Mouse (Mus musculus) limb, embryonic 12.5 days (tissue): Measurements from ENCODE around the gene Sult1e1. TPM values are rescaled to one million over a fixed set of nuclear protein-coding genes. Genes with fewer than 3 reads are reported as not detected.

Source experiments
- ATAC-seq: fragments of 200-750 bp; cut with Nextera tagmentation; 2 replicates; pipeline ENCODE4 v1.8.0; 2017; ENCODE audit warnings: low read depth, moderate TSS enrichment; ENCODE audit not compliant: insufficient number of reproducible peaks, insufficient read depth, low FRiP score, low TSS enrichment
- H3K27ac ChIP-seq: fragments of 300-500 bp; sonication (generic); 2 replicates; pipeline ENCODE4 v1.5.1; 2016; ENCODE audit warnings: mild to moderate bottlenecking, moderate library complexity
- H3K27me3 ChIP-seq: fragments of 300-500 bp; sonication (generic); 2 replicates; pipeline ENCODE4 v1.6.1; 2016; ENCODE audit warnings: mild to moderate bottlenecking, moderate library complexity
- H3K36me3 ChIP-seq: fragments of 300-500 bp; sonication (generic); 2 replicates; pipeline ENCODE4 v1.6.1; 2016; ENCODE audit warnings: mild to moderate bottlenecking, moderate library complexity
- H3K4me1 ChIP-seq: fragments of 300-500 bp; sonication (generic); replicated peaks from 2 replicates; pipeline ENCODE4 v1.6.1; 2016
- H3K4me2 ChIP-seq: fragments of 300-500 bp; sonication (generic); 2 replicates; pipeline ENCODE4 v1.6.1; 2016; ENCODE audit warnings: mild to moderate bottlenecking, moderate library complexity
- H3K4me3 ChIP-seq: fragments of 300-500 bp; sonication (generic); replicated peaks from 2 replicates; pipeline ENCODE4 v1.5.1; 2016; ENCODE audit warnings: mild to moderate bottlenecking
- H3K9ac ChIP-seq: fragments of 300-500 bp; sonication (generic); replicated peaks from 2 replicates; pipeline ENCODE4 v1.6.1; 2016; ENCODE audit warnings: mild to moderate bottlenecking, moderate library complexity
- H3K9me3 ChIP-seq: fragments of 300-500 bp; sonication (generic); 2 replicates; pipeline ENCODE4 v1.6.1; 2016; ENCODE audit warnings: mild to moderate bottlenecking, moderate library complexity
- WGBS: fragments of 180-500 bp; shearing (Covaris S2); methylation state at CpG from one replicate; pipeline ENCODE4 v1.1.7; 2016; 5-methylcytosine and 5-hydroxymethylcytosine counted together
- microRNA-seq: library from miRNA; unstranded; fragments of <30 nt; microRNA quantifications from one replicate; pipeline ENCODE4, GENCODE M21; 2017
- polyA plus RNA-seq: library from polyadenylated mRNA; unstranded; fragments of >200 nt; fragmentation: Nextera tagmentation; extraction: Ambion mirVana; gene quantifications from 2 replicates; pipeline ENCODE4 v1.2.1, GENCODE M21; 2016

Sult1e1 gene
- polyA plus RNA-seq, 1 experiment from 2014 or later: not detected

- no peak for ATAC-seq
- Histone ChIP-seq H3K27ac (no peak overlapping the region), H3K4me1 (no peaks in the 10 kb centered on the region), H3K27me3 (no peaks in the 10 kb centered on the region), H3K9me3 (no peaks in the 10 kb centered on the region), H3K4me2 (no peak overlapping the region), H3K9ac (no peak overlapping the region), H3K4me3 (no peak overlapping the region), H3K36me3 (no peaks in the 10 kb centered on the region)
- WGBS: 81% methylated on average over 1 of the region's 1 CpGs
Measured at GRCm38 (mm10) chr5:87567306-87567705, 24.1 kb downstream of the Sult1e1 start.

DNA sequence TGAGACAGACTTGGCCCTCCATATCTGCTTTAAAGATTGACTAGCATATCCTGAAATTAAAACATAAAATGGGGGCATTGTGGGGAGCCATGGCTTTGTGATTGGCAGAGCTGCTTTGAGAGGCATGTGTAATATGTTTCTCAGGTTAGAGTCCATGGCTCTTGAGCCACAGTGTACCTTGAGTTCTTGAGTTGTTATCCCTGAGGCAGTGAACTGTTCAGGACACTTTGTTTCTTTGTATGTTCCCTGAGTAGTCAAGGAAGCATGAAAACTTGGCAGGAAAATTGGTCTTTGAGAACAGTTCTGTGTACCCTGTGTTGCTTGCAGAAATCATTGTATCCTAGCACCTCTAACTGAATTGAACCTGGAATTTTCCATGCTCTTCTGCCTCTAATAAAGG, 28.4 kb downstream of the Sult1e1 start:
- Histone ChIP-seq H3K9me3 (no peaks in the 10 kb centered on the region), H3K27ac (no peak overlapping the region), H3K27me3 (no peaks in the 10 kb centered on the region), H3K4me3 (no peak overlapping the region), H3K4me2 (no peak overlapping the region), H3K9ac (no peak overlapping the region), H3K36me3 (no peaks in the 10 kb centered on the region), H3K4me1 (no peaks in the 10 kb centered on the region)
- ATAC-seq: no peak

DNA sequence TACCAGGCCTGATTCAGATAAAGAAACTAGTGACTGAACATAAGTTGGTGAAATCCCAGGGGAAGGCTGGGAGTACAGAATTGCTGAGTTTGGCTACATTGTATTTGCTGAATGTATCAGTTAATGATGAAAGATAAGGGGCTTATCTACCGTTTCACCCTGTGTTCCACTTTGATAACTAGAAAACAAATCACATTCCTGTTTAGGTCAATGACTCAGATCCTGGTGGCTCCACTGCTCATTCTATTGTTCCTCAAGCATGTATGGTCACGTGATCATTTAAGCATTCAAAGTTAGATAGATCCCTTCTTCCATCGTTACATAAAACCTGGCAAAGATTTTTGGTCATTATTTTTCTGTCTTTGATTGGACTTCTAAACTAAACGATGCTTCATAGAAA, 28.9 kb downstream of the Sult1e1 start:
- WGBS: 85% methylated on average over 4 of the region's 4 CpGs
- Histone ChIP-seq H3K9ac (no peak overlapping the region), H3K4me3 (no peak overlapping the region), H3K4me2 (no peak overlapping the region), H3K36me3 (no peaks in the 10 kb centered on the region), H3K4me1 (no peaks in the 10 kb centered on the region), H3K27me3 (no peaks in the 10 kb centered on the region), H3K9me3 (no peaks in the 10 kb centered on the region), H3K27ac (no peak overlapping the region)
- ATAC-seq: no peak

- 78% methylated on average over 5 of the region's 5 CpGs for WGBS
Measured at GRCm38 (mm10) chr5:87560145-87560544, 31.2 kb downstream of the Sult1e1 start.

GRCm38 (mm10) chr5:87550935-87551334, 40.5 kb downstream of the Sult1e1 start:
- WGBS: 30% methylated on average over 1 of the region's 1 CpGs
- ATAC-seq: no peak
- no peaks in the 10 kb centered on the region for H3K9me3 ChIP-seq

More at GRCm38 (mm10) chr5:87560145-87560544, 31.2 kb downstream of the Sult1e1 start:
- no peaks in the 10 kb centered on the region for H3K27me3 ChIP-seq
- ATAC-seq: no peak
- H3K36me3 ChIP-seq: no peaks in the 10 kb centered on the region
- no peak overlapping the region for H3K4me3 ChIP-seq
- H3K4me2 ChIP-seq: no peak overlapping the region
- no peak overlapping the region for H3K9ac ChIP-seq
- no peaks in the 10 kb centered on the region for H3K9me3 ChIP-seq
- no peak overlapping the region for H3K27ac ChIP-seq
- no peaks in the 10 kb centered on the region for H3K4me1 ChIP-seq

DNA sequence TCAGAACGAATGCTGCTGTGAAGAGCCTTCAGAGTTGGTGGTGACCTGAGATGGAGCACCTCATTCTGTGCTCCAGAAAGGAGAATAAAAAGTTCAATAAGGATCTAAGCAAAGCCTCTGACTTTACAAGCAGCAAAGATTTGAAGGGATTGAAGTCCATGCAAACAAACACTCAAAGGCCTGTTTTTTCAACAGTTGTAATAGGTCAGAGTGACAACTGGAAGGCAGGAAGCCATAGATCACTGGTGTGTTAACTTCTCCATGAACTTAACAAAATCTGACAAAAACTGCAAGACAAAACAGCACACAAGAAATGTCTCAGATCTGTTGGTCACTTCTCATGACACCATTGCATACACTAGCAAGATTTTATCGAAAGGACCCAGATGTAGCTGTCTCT, 53.3 kb downstream of the Sult1e1 start, which contains the start of gene Sult1b1:
Gene Sult1b1 (minus strand): TSS at position 85 of the 400 bp plus-strand sequence.
- Histone ChIP-seq H3K4me1 (no peaks in the 10 kb centered on the region), H3K36me3 (no peaks in the 10 kb centered on the region), H3K4me2 (no peak within 1 kb of the TSS), H3K9ac (no peak within 1 kb of the TSS), H3K4me3 (no peak within 1 kb of the TSS), H3K27me3 (no peaks in the 10 kb centered on the region), H3K27ac (no peak within 1 kb of the TSS), H3K9me3 (no peaks in the 10 kb centered on the region)
- ATAC-seq: no peak
- 89% methylated on average over 2 of the region's 2 CpGs for WGBS

More at GRCm38 (mm10) chr5:87550935-87551334, 40.5 kb downstream of the Sult1e1 start:
- Histone ChIP-seq H3K4me3 (no peak overlapping the region), H3K36me3 (no peaks in the 10 kb centered on the region), H3K9ac (no peak overlapping the region), H3K27me3 (no peaks in the 10 kb centered on the region), H3K4me2 (no peak overlapping the region), H3K4me1 (no peaks in the 10 kb centered on the region), H3K27ac (no peak overlapping the region)

- no peak overlapping the region for H3K4me3 ChIP-seq
- 91% methylated on average over 4 of the region's 4 CpGs for WGBS
- H3K9ac ChIP-seq: no peak overlapping the region
- H3K36me3 ChIP-seq: no peaks in the 10 kb centered on the region
- no peak overlapping the region for H3K4me2 ChIP-seq
- ATAC-seq: no peak
- H3K9me3 ChIP-seq: no peaks in the 10 kb centered on the region
- H3K27me3 ChIP-seq: no peaks in the 10 kb centered on the region
- H3K27ac ChIP-seq: no peak overlapping the region
- no peaks in the 10 kb centered on the region for H3K4me1 ChIP-seq
Measured at GRCm38 (mm10) chr5:87535994-87536644, 55.3 kb downstream of the Sult1e1 start.

DNA sequence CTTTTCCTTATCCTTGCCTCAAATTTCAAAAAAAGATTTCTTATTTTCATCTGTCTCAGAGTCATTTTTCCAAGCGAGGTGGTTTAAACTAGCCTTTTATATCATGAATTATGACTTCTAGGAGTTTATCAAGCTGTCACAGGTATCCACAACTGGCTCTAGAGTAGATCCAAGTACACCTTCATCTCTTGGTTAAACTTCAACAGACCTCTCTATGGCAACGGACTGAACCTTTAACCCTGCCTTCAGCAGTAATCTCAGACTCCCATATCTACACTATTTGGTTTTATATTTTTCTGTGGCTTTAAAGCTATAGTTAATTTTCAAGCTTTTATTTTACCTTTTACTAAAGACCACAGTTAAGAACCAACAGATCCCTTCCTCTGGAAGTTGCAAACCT, 59.1 kb downstream of the Sult1e1 start:
- ATAC-seq: no peak
- Histone ChIP-seq H3K4me1 (no peaks in the 10 kb centered on the region), H3K36me3 (no peaks in the 10 kb centered on the region), H3K4me3 (no peak overlapping the region), H3K9me3 (no peaks in the 10 kb centered on the region), H3K4me2 (no peak overlapping the region), H3K9ac (no peak overlapping the region), H3K27me3 (no peaks in the 10 kb centered on the region), H3K27ac (no peak overlapping the region)
- WGBS: 75% methylated on average over 2 of the region's 2 CpGs

Small RNA genes within 50 kb of the gene (microRNA-seq; reads per million reads assigned to microRNA genes)
- not detected for gene Mir3969

Other genes starting within 250 kb of the Sult1e1 start
- not detected in 2 replicates for gene Ugt2b38, start 167.4 kb downstream of the Sult1e1 start, polyA plus RNA-seq
- gene Ugt2a2, start 109.3 kb downstream of the Sult1e1 start, polyA plus RNA-seq: not detected in 2 replicates
- gene Gm43638, start 104.8 kb downstream of the Sult1e1 start, polyA plus RNA-seq: not detected in 2 replicates
- not detected in 2 replicates for gene Ugt2a1, start 100.7 kb downstream of the Sult1e1 start, polyA plus RNA-seq
- gene Sult1b1, start 53.4 kb downstream of the Sult1e1 start, polyA plus RNA-seq: not detected in 2 replicates
- not detected in 2 replicates for gene Sult1d1, start 22.6 kb downstream of the Sult1e1 start, polyA plus RNA-seq
- gene Csn1s1, start 74.6 kb upstream of the Sult1e1 start, polyA plus RNA-seq: not detected in 2 replicates
- gene Csn2, start 108.0 kb upstream of the Sult1e1 start, polyA plus RNA-seq: not detected in 2 replicates
- gene Csn1s2a, start 183.0 kb upstream of the Sult1e1 start, polyA plus RNA-seq: not detected in 2 replicates
- gene Csn1s2b, start 216.5 kb upstream of the Sult1e1 start, polyA plus RNA-seq: not detected in 2 replicates
- not detected in 2 replicates for gene Prr27, start 234.1 kb upstream of the Sult1e1 start, polyA plus RNA-seq